Mouse (Mus musculus) lung, adult 18-20 months (tissue): Measurements from ENCODE around the gene Mcrs1.

Source experiments
- DNase-seq, 2 experiments: peaks; one replicate each; pipeline ENCODE4 v3.0.0; 2022; ENCODE audit warnings: mixed read lengths in 2 of 2

The Mcrs1 gene

DNA sequence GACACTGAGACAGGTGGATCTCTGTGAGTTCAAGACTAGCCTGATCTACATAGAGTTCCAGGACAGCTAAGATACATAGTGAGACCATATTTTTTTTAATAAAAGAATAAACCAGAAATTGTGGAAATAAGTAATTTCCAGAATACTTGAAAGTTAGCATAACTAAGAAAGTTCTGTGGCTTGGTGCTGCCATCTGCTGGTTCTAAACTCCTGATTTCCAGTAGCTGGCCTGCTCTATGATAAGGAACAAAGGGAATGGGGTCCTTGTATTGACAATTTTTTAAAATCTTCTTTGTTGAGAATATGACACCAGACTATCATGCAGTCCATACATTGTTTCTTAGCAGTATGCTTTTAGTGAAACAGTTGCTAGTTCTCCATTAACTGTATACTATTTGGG is 53.0 kb downstream of the Mcrs1 start:
- DNase-seq: no peak

DNA sequence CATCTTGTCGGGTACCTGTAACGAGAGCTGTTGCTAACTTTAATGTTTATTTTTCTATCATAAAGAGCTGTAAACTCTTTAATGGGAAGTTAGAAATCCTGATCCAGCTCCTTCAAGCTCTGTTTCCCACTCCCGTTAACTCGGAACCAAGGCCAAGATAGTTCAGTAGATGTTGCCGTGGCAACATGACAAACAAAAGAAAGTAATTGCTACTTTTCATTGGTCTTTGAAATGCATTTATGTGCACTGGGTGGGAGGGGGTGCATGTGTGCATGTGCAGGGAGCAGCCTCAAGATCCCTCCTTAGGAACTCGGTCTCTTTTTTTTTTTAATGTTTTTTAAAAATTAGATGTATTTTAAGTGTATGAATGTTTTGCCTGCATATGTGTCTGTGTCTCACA is 56.7 kb downstream of the Mcrs1 start:
- no peak for DNase-seq

DNA sequence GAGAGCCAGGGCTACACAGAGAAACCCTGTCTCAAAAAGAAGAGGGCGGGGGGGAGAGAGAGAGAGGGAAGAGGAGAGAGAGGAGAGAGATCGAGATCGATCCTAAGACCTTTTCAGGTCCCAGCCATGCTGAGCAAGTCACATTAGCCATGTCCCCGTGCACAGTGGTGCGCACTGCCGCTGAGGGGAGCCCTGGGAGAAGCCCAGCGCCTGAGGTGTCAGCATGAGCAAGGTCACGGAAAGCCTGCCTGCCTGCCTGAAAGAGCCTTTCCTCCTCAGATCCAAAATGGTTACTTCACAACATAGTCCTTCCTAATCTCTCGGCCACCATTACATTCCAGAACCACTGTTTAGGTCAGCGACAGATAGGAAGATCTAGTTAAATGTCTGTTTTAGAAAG is 57.4 kb downstream of the Mcrs1 start:
- no peak for DNase-seq
